Mouse (Mus musculus) heart, adult 2 months (tissue): ENCODE data around the gene Evl.
A peak's percentile ranks its signal among the peaks of the same experiment; 100 is the strongest.

Experiments
- CTCF ChIP-seq: fragments of 200-600 bp; IDR thresholded peaks from 2 replicates; pipeline ENCODE4 v1.8.1; 2022; ENCODE audit warnings: antibody characterized with exemption, mild to moderate bottlenecking, moderate library complexity
- EP300 ChIP-seq: fragments of 200-500 bp; IDR thresholded peaks from 2 replicates; pipeline ENCODE4 v1.6.1; 2011; ENCODE audit warnings: low read depth, low read length, control low read depth; ENCODE audit not compliant: insufficient read depth

DNA sequence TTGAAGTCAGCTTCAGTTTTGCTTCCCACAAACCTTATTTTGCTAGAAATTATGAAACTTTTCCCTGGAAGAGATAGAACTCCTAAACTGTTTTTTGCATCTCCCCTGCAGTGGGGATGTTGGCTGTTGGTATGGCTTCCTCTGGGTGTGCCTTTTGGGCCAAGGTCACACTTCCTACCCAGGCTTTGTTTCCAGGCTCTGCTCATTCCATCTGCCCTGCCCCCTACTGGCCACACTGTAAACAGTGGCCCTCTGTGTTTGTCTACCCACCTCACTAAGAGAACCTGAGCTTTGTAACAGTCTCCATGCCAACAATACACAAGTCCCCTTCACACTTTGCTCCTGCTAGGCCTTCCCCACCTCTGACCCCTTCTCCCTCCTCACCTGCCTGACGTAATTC lies 102.8 kb downstream of the Evl start:
- TF ChIP-seq EP300 (no peak), CTCF (peak; percentile 84)
